Mouse (Mus musculus) NIH3T3 (cell line): Measurements from ENCODE around the gene Slc22a20.
A peak's percentile ranks its signal among the peaks of the same experiment; 100 is the strongest.

Experiments
- DNase-seq: peaks from one replicate; pipeline ENCODE4 v3.0.0-alpha.2; 2012; ENCODE audit warnings: low read depth

Slc22a20 gene

GRCm38 (mm10) chr19:5952071-5952691 is 33.8 kb downstream of the Slc22a20 start:
- DNase-seq, result no peak

GRCm38 (mm10) chr19:5951631-5952030 is 34.3 kb downstream of the Slc22a20 start:
- DNase-seq, result no peak

- DNase-seq, result no peak
Observed at GRCm38 (mm10) chr19:5950218-5950617, 35.7 kb downstream of the Slc22a20 start.

DNA sequence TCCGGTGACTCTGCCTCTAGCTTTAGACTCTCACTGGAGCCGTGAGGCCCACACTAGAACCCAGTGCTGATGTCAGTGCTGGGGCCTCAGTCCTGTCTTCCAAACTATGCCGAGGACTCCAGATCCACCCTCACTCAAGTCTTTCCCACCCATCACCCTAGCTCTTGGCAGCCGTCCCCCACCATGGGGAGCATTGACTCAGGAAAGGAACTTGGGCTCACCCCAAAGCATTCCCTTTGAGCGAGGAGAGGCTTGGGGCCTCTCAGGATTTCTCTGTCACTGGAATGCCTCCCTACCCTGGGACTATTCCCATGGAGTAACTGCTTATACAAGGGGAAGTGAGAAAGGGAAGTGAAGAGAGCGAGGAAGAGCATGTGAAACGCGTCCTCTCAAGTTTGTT is 40.1 kb downstream of the Slc22a20 start:
- peak; percentile 92 for DNase-seq

DNA sequence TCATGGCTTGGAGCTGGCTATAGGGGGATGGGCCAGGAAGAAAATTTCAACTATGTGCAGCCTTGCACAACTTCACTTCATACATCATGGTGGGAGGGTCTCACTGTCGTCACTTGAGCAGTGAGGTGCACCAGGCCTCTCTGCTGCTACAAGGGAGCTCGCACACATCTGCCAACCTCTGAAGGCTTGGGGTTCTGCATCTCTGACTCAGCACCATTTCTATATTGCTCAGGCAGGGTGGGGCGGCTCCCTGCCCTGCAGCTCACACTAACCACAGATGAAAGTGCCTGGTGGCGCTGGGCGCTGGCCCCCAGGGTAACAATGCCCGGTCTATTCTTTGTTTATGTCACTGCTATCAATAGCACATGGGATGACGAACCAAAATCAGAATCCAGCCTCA is 40.9 kb downstream of the Slc22a20 start:
- DNase-seq, result peak; percentile 96

DNA sequence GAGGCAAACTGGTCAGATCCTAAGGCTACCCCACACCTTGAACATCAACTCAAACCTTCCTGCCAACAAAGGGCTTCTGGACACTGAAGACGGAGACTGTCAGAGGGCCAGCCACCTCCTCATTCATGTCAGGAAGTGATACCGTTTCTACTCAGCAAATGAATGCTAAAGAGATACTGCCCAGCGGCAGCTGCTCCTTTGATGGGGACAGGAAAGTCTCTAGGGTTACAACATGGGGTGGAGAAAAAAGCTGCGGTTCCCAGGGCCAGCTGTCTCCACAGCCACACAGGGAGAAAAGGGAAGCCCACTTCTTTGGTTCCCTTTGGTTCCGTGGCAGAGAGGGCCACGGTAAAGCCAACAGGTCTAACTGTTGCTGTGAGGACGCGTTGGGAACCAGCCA is 41.8 kb downstream of the Slc22a20 start:
- DNase-seq, result no peak

DNA sequence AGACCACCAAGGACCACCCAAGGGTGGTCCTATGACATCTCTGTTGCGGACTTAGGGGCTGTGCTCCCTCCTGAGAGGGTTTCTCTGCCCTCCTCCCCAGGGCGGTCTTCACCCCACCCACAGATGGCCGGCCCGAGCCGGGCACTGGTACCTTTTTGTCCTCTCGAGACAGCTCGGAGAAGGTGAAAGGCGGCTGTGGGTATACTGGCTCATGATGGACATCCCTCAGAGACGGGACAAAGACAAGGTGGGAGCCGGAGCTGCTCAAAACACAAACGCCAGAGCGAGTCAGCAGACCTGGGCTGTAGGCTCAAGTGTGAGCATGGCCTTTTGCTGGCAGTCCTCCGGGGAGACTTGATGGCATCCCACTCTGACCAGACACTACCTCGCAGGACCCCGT is 42.5 kb downstream of the Slc22a20 start:
- no peak for DNase-seq

- DNase-seq, result no peak
Observed at GRCm38 (mm10) chr19:5942581-5942980, 43.4 kb downstream of the Slc22a20 start.

- DNase-seq, result no peak
Observed at GRCm38 (mm10) chr19:5940656-5941055, 45.3 kb downstream of the Slc22a20 start.

GRCm38 (mm10) chr19:5940173-5940572 is 45.8 kb downstream of the Slc22a20 start:
- peak; percentile 100 for DNase-seq

DNA sequence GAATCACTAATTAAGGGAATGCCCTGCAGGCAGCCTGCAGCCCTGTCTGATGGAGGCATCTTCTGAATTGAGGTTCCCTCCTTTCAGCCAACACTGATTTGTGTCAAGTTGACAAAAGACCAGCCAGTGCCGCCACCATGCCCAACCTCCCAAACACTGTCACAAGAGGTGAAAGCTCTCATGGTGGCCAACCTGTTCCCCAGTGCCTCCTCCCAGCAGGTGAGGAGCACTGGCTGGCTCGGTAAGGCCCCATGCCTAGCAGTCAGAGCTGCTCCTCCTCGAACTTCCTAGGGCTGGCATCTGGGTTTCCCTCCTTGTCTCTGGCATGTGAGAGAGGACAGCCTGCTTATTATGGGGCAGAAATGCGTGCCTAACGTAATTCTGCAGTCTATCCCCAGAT is 46.2 kb downstream of the Slc22a20 start:
- DNase-seq, result no peak

DNA sequence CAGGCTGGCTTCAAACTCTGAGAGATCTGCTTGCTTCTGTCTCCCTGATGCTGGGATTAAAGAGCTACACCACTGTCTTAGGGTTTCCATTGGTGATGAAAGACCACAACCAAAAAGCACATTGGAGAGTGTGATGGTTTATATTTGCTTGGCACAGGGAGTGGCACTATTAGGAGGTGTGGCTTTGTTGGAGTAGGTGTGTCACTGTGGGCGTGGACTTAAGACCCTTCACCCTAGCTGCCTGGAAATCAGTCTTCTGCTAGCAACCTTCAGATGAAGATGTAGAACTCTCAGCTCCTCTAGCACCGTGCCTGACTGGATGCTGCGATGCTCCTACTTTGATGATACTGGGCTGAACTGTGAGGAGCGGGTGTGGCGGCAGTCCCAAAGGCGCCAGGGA is 47.4 kb downstream of the Slc22a20 start:
- DNase-seq, result no peak

DNA sequence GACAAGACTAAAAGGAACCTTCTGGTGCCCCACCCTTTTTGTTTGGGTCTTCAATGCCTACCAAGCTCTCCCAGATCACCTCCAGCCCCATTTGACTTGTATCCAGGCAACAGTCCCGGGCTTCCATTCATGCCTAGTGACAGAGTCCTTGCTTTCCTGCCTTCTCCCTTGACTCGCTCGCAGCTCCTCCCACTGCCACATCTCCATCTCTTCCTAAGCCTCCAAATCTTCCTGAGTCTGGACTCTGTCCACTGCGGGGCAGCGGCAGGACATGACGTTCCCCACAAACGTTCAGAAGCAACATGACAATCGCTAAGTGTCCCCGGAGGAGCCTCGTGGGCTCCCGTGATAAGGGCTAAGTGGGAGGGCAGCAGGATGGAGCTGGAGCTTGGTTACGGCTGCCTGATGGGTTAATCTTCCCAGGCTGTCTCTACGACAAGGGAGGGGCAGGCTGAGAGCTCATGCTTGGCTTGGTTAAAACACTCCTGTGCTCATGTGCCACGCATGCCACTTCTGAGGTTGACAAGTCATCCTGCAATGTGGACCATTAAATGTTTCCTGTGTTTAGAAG is 48.0 kb downstream of the Slc22a20 start:
- DNase-seq, result no peak

- DNase-seq, result no peak
Observed at GRCm38 (mm10) chr19:5937095-5937835, 48.7 kb downstream of the Slc22a20 start.

DNA sequence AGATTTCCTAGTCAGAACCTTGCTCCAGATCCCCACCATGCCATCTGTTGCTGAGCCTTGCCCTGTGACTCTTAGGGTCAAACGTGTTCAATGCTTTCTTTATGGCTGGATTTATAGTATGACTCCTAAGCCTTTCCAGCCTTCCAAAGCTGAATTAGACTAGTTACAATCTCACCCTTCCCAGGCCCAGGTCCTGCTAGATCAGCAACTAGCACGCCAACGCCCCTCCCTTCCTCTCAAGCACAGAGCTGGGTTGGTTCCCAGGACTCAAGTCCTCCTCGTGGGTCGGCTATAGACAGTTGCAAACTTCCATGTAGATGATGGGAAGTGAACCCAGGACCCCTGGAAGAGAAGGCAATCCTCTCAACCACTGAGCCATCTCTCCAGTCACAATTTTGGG is 50.3 kb downstream of the Slc22a20 start:
- no peak for DNase-seq

DNA sequence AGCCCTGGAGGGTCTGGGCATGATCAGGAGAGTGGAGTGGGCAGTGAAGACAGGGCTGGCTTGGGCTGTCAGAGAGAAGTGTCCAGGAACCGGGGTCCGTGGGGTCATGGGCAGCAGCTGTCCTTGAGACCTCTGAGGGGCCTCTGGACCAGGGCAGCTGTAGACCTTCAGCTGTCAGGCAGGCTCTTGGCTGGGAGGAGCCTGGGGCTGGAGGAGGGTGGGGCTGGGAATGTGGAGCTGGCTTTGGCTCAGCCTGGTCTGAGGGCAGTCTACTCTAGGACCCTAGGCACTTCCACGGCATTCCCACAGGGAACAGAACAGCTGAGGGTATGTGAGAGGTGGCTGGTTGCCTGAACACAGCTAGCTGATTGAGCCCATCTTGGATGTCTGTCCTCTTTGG is 50.7 kb downstream of the Slc22a20 start:
- peak; percentile 55 for DNase-seq

- peak; percentile 73 for DNase-seq
Observed at GRCm38 (mm10) chr19:5929634-5930596, 56.0 kb downstream of the Slc22a20 start.

DNA sequence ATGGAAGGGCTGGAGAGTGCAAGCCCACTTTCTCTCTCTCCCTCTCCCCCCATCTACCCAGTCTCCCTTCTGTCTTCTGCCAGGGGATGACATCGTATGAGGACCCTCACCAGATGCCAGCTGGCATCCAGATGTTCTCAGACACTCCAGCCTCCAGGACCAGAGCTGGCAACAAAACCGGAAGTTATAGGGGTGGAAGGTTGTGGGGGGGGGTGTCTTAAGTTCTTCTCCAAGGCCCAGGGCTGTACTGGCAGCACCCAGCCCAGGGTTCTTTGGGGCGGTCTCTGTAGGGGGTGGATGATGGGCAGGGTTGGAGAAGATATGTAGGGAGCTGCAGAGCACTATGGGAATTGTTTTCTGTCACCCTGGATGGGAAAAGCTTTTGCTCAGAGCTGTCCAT is 57.4 kb downstream of the Slc22a20 start:
- no peak for DNase-seq

GRCm38 (mm10) chr19:5928104-5928503 is 57.8 kb downstream of the Slc22a20 start:
- no peak for DNase-seq

- DNase-seq, result no peak
Observed at GRCm38 (mm10) chr19:5927532-5927931, 58.4 kb downstream of the Slc22a20 start.

DNA sequence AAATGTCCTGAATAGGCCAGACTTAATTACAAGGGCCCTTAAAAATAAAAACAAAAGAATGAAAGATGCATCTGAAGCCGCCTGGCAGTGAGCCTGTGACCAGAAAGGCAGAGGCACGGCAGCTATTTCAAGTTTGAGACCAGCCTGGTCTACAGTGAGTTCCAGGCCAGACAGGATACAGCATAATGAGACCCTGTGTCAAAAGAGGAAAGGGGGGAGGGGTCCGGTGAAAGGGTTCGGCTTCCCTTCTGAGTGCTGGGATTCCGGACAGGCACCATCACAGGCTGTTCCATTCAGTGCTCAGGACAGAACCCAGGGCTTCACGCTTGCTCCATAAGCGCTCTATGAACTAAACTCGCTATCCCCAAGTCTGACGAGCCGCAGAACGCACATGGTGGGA is 58.9 kb downstream of the Slc22a20 start:
- DNase-seq, result no peak

DNA sequence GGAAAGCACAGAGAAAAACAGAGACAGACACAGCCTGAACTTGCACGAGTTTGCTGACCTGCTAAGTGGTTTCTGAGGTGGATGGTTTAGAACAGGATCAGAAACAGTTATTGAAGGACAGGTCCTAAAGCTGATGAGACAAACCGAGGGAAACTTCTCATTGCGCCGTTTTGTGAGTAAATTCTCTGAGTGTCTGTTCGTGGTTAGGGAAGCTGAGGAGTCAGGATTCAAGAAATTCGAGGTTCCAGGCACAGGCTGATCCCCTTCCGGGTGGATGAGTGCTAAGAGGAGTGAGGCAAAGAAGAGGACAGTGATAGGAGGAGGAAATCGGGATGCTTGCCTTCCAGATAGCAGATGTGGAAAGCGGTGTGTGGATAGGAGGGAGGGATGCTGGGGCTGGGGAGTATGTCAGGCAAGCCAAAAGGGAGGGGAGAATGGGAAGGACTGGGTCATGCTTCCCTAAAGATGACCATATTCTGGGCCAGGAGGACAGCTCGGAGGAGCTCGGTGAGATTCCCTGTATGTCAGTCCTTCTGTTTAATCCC is 60.6 kb downstream of the Slc22a20 start:
- DNase-seq, result peak; percentile 73
